Mouse (Mus musculus) embryonic facial prominence, embryonic 11.5 days (tissue): ENCODE data around the gene Gm20388. TPM values are rescaled to one million over a fixed set of nuclear protein-coding genes. Genes with fewer than 3 reads are reported as not detected.

Experiments
- ATAC-seq: fragments of 200-750 bp; cut with Nextera tagmentation; replicated peaks from 2 replicates; pipeline ENCODE4 v1.8.0; 2017; ENCODE audit warnings: low read depth; ENCODE audit not compliant: insufficient number of reproducible peaks, low FRiP score, low TSS enrichment
- DNase-seq: peaks from one replicate; pipeline ENCODE4 v3.0.0-alpha.2; 2015; ENCODE audit warnings: low spot score
- H3K27ac ChIP-seq: fragments of 300-500 bp; sonication (generic); replicated peaks from 2 replicates; pipeline ENCODE4 v1.5.1; 2014; ENCODE audit warnings: mild to moderate bottlenecking, low read depth, low read length, control low read depth
- H3K27me3 ChIP-seq: fragments of 300-500 bp; sonication (generic); 2 replicates; pipeline ENCODE4 v1.6.1; 2014; ENCODE audit warnings: mild to moderate bottlenecking, low read length, moderate library complexity, mixed read lengths; ENCODE audit not compliant: control insufficient read depth, insufficient read depth
- H3K36me3 ChIP-seq: fragments of 300-500 bp; sonication (generic); replicated peaks from 2 replicates; pipeline ENCODE4 v1.6.1; 2014; ENCODE audit warnings: low read depth, mild to moderate bottlenecking, low read length, moderate library complexity, mixed read lengths; ENCODE audit not compliant: control insufficient read depth, insufficient read depth
- H3K4me1 ChIP-seq: fragments of 300-500 bp; sonication (generic); 2 replicates; pipeline ENCODE4 v1.6.1; 2014; ENCODE audit warnings: low read length, mixed read lengths; ENCODE audit not compliant: control insufficient read depth, insufficient read depth
- H3K4me2 ChIP-seq: fragments of 300-500 bp; sonication (generic); 2 replicates; pipeline ENCODE4 v1.6.1; 2014; ENCODE audit warnings: low read depth, mild to moderate bottlenecking, control low read depth, low read length, moderate library complexity
- H3K4me3 ChIP-seq: fragments of 300-500 bp; sonication (generic); 2 replicates; pipeline ENCODE4 v1.5.1; 2014; ENCODE audit warnings: low read depth, low read length, control low read depth
- H3K9ac ChIP-seq: fragments of 300-500 bp; sonication (generic); replicated peaks from 2 replicates; pipeline ENCODE4 v1.6.1; 2014; ENCODE audit warnings: mild to moderate bottlenecking, control low read depth, low read length
- H3K9me3 ChIP-seq: fragments of 300-500 bp; sonication (generic); replicated peaks from 2 replicates; pipeline ENCODE4 v1.6.1; 2016; ENCODE audit warnings: mild to moderate bottlenecking, low read length, inconsistent platforms, mixed read lengths; ENCODE audit not compliant: control insufficient read depth
- WGBS: fragments of 180-500 bp; shearing (Covaris S2); extraction: QIAGEN DNeasy Blood & Tissue Kit; methylation state at CpG from one replicate; pipeline ENCODE4 v1.1.7; 2014; 5-methylcytosine and 5-hydroxymethylcytosine counted together
- polyA plus RNA-seq: library from polyadenylated mRNA; unstranded; fragments of >200 nt; fragmentation: Nextera tagmentation; extraction: Ambion mirVana; gene quantifications from 2 replicates; pipeline ENCODE4 v1.2.1, GENCODE M21; 2014

Gm20388 gene
- polyA plus RNA-seq, 1 experiment from 2014 or later: 3.1 TPM

GRCm38 (mm10) chr8:123777319-123777718 lies 3866.7 kb downstream of the Gm20388 start:
- ATAC-seq (no peak), DNase-seq (no peak)
- no peaks in the 10 kb centered on the region for H3K36me3 ChIP-seq
- H3K9ac ChIP-seq: no peak overlapping the region
- H3K27me3 ChIP-seq: no peaks in the 10 kb centered on the region
- no peak overlapping the region for H3K27ac ChIP-seq
- H3K9me3 ChIP-seq: no peaks in the 10 kb centered on the region
- WGBS: 47% methylated on average over 7 of the region's 7 CpGs
- H3K4me3 ChIP-seq: no peak overlapping the region
- no peak overlapping the region for H3K4me2 ChIP-seq
- no peaks in the 10 kb centered on the region for H3K4me1 ChIP-seq

GRCm38 (mm10) chr8:123780471-123780870 lies 3869.8 kb downstream of the Gm20388 start:
- Histone ChIP-seq H3K27ac (no peak overlapping the region), H3K36me3 (no peaks in the 10 kb centered on the region), H3K27me3 (no peaks in the 10 kb centered on the region), H3K4me2 (no peak overlapping the region), H3K4me1 (no peaks in the 10 kb centered on the region), H3K9ac (no peak overlapping the region), H3K9me3 (no peaks in the 10 kb centered on the region), H3K4me3 (no peak overlapping the region)
- WGBS: 42% methylated on average over 3 of the region's 3 CpGs
- no peak for ATAC-seq
- peak; percentile 68 for DNase-seq

- Histone ChIP-seq H3K4me2 (no peak overlapping the region), H3K4me1 (no peaks in the 10 kb centered on the region), H3K27ac (no peak overlapping the region), H3K4me3 (no peak overlapping the region), H3K9ac (no peak overlapping the region), H3K27me3 (no peaks in the 10 kb centered on the region; the same call in 1 of the 2 replicates), H3K36me3 (no peaks in the 10 kb centered on the region), H3K9me3 (no peaks in the 10 kb centered on the region)
- DNase-seq (no peak), ATAC-seq (0 out of 2 replicates have a peak, but pooled peaks have one; percentile 32)
- WGBS: 69% methylated on average over 8 of the region's 8 CpGs
These were observed 3870.6 kb downstream of the Gm20388 start for GRCm38 (mm10) chr8:123781256-123781655.

DNA sequence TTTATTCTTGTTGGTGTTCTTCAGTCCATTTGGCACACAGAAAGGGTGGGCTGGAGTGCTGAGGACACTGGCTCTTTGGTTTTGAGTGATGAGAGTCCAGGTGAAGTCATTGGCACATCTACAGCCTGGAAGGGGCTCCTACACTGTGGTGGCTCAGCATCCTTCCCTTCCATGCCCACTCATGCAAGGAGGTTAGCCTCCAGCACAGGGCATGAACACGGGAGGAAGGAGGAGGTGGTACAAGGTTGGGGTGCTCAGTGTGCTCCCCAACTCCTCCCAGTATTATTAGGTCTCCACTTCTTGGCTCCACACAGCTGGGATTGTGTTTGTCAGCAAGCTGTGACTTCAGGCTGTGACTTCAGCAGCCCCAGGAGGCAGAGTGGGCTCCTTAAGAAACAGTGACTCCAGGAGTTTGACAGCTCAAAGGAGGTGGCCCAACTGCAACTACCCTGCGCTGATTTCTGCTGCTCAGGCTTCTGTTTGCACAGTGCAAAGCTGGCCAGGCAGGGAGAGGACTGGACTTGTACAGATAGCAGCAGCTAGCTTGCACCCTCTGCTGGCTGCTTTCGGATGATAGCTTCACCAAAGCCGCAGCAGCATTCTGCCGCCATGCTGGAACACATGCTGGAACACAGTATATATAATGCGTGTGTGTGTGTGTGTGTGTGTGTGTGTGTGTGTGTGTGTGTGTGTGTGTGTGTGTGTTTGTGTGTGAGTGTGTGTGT lies 3873.0 kb downstream of the Gm20388 start:
- no peak overlapping the region for H3K4me2 ChIP-seq
- WGBS: 12% methylated on average over 6 of the region's 6 CpGs
- no peaks in the 10 kb centered on the region for H3K9me3 ChIP-seq
- no peak overlapping the region for H3K4me3 ChIP-seq
- H3K27ac ChIP-seq: no peak overlapping the region
- H3K9ac ChIP-seq: no peak overlapping the region
- no peaks in the 10 kb centered on the region for H3K4me1 ChIP-seq
- H3K27me3 ChIP-seq: no peaks in the 10 kb centered on the region; the same call in 1 of the 2 replicates
- ATAC-seq (peak; percentile 80), DNase-seq (peak; percentile 91)
- H3K36me3 ChIP-seq: no peaks in the 10 kb centered on the region

DNA sequence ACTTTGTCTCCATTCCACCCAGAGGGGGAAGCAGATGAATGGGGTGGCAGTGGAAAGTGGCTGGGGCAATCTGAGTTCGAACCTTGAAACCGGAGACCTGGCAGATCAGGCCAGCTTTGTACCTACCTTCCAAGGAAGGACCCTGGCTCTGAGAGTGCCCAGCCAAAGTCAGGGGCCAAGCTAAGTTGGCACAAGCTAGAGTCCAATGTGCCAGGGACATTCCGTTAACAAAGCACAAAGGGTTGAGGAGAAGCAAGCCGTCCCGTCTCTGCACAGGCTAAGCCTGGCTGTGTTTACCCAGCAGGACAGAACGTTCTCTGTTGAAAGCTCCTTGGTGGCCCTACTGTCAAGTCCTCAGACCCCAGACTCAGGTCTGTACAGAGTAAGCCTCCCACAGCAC lies 3875.5 kb downstream of the Gm20388 start:
- Histone ChIP-seq H3K4me3 (no peak overlapping the region), H3K9me3 (no peaks in the 10 kb centered on the region), H3K4me2 (no peak overlapping the region), H3K27ac (no peak overlapping the region), H3K36me3 (no peaks in the 10 kb centered on the region), H3K4me1 (no peaks in the 10 kb centered on the region), H3K27me3 (no peaks in the 10 kb centered on the region; the same call in 1 of the 2 replicates), H3K9ac (no peak overlapping the region)
- no peak for DNase-seq
- no peak for ATAC-seq
- WGBS: 72% methylated on average over 6 of the region's 6 CpGs

DNA sequence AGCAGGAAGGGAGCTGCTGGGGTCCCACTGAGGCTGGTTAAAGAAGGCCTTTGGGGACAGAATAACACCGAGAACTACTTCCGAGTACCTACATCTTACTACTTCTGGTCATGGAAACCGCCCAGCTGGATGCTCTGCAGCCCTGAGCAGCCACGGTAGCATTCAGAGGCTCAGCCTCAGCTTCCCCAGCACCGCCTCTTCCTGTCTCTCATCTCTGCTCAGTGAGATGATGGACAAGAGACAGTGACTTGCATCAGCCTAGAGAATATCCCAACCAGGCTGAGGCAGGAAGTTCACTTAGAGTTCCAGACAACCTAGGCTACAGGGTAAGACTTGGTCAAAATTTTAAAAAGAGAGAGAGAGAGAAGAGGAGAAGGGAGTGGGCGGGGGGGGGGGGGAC lies 3876.0 kb downstream of the Gm20388 start:
- H3K4me1 ChIP-seq: no peaks in the 10 kb centered on the region
- H3K4me2 ChIP-seq: no peak overlapping the region
- ATAC-seq (no peak), DNase-seq (no peak)
- H3K27me3 ChIP-seq: no peaks in the 10 kb centered on the region; the same call in 1 of the 2 replicates
- WGBS: 73% methylated on average over 5 of the region's 6 CpGs
- no peak overlapping the region for H3K27ac ChIP-seq
- H3K9me3 ChIP-seq: no peaks in the 10 kb centered on the region
- H3K36me3 ChIP-seq: no peaks in the 10 kb centered on the region
- no peak overlapping the region for H3K4me3 ChIP-seq
- no peak overlapping the region for H3K9ac ChIP-seq

DNA sequence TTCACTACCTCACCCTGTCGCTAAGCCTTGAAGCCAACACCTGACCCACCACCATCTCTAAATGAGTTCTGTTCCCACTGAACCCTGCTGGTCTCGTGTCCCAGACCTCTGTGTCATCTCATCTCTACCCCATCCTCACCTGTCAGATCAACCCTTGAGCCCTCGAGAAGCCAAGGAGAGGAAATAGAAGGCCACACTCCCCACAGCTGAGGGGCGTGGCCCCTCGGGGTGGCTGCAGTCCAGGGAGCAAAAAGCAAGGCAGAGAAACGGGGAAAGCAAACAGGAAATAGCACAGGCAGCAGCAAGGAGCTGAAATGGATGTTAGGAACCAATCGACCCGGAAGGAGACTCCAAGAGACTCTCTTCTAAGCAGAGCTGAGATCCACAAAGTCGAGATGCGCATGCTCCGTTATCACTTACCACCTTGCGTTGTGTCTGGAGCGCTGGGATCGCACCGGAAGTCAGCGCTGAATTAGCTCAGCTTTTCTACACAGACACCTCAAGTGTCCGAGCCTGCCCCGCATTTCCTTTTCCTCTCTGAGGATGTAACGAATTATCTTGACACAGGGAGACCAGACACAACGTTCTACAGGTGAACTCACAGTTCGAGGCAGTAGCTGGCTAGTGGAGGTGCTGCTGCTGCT lies 3876.7 kb downstream of the Gm20388 start:
- ATAC-seq: no peak
- H3K27me3 ChIP-seq: no peaks in the 10 kb centered on the region; the same call in 1 of the 2 replicates
- 54% methylated on average over 21 of the region's 21 CpGs for WGBS

More for the DNA sequence above, 3876.7 kb downstream of the Gm20388 start:
- H3K9ac ChIP-seq: no peak overlapping the region
- H3K4me3 ChIP-seq: no peak overlapping the region
- H3K9me3 ChIP-seq: no peaks in the 10 kb centered on the region
- no peak for DNase-seq
- H3K27ac ChIP-seq: no peak overlapping the region
- no peak overlapping the region for H3K4me2 ChIP-seq
- no peaks in the 10 kb centered on the region for H3K36me3 ChIP-seq
- H3K4me1 ChIP-seq: no peaks in the 10 kb centered on the region
